Mouse (Mus musculus) subcutaneous adipose tissue, adult 2 months (tissue): ENCODE measurements around the gene Chtf18. TPM values are rescaled to one million over a fixed set of nuclear protein-coding genes. Genes with fewer than 3 reads are reported as not detected.

Experiments
- polyA plus RNA-seq: library from polyadenylated mRNA; depleted of rRNA; stranded (reverse); fragments of >200 nt; gene quantifications from 2 replicates; pipeline ENCODE4 v1.2.3, GENCODE M21; 2012; ENCODE audit warnings: low replicate concordance; rRNA removed

The Chtf18 gene
- 3.0 and 8.4 TPM in 2 replicates for polyA plus RNA-seq

GRCm38 (mm10) chr17:25727265-25728008, at the start of gene Chtf18, which contains the start of gene Rpusd1:
Chtf18 (minus strand) TSS chr17:25727419.
Rpusd1 (plus strand) TSS chr17:25727670.

GRCm38 (mm10) chr17:25773549-25774120, 46.4 kb upstream of the Chtf18 start, which contains the start of gene Narfl:
Narfl (plus strand) TSS chr17:25773776.

GRCm38 (mm10) chr17:25754241-25754640, 27.0 kb upstream of the Chtf18 start, which contains the start of gene Msln:
Msln (minus strand) TSS chr17:25754378.

GRCm38 (mm10) chr17:25735745-25736144, 8.5 kb upstream of the Chtf18 start, which contains the start of gene Mslnl:
Mslnl (plus strand) TSS chr17:25736042.

GRCm38 (mm10) chr17:25716711-25717637, 10.2 kb downstream of the Chtf18 start, which contains the start of gene Gng13:
Gng13 (plus strand) TSS chr17:25717171.

Other genes with a start within 250 kb of the Chtf18 start
- gene Sstr5, start 230.1 kb downstream of the Chtf18 start, polyA plus RNA-seq = not detected in 2 replicates
- gene Sox8, start 156.7 kb downstream of the Chtf18 start, polyA plus RNA-seq = 0.64 and 1.4 TPM in 2 replicates
- 29.3 and 35.8 TPM in 2 replicates for gene Lmf1, start 148.3 kb downstream of the Chtf18 start, polyA plus RNA-seq
- gene Gng13, start 10.2 kb downstream of the Chtf18 start, polyA plus RNA-seq = not detected in 2 replicates
- gene Rpusd1, start 251 bp upstream of the Chtf18 start, polyA plus RNA-seq = 33.3 and 43.5 TPM in 2 replicates
- gene Mslnl, start 8.6 kb upstream of the Chtf18 start, polyA plus RNA-seq = 0.26 and 0.95 TPM in 2 replicates
- 18.0 and 39.1 TPM in 2 replicates for gene Msln, start 27.0 kb upstream of the Chtf18 start, polyA plus RNA-seq
- 30.7 and 33.1 TPM in 2 replicates for gene Narfl, start 46.4 kb upstream of the Chtf18 start, polyA plus RNA-seq
- 33.7 and 63.5 TPM in 2 replicates for gene Haghl, start 58.3 kb upstream of the Chtf18 start, polyA plus RNA-seq
- 0.13 TPM in 1 of 2 replicates, not detected in the other for gene Ccdc78, start 59.2 kb upstream of the Chtf18 start, polyA plus RNA-seq
- gene Fam173a, start 65.5 kb upstream of the Chtf18 start, polyA plus RNA-seq = 100 and 103 TPM in 2 replicates
- not detected in 2 replicates for gene AC134908.4, start 68.2 kb upstream of the Chtf18 start, polyA plus RNA-seq
- gene Metrn, start 69.7 kb upstream of the Chtf18 start, polyA plus RNA-seq = 31.8 and 52.1 TPM in 2 replicates
- gene Fbxl16, start 81.7 kb upstream of the Chtf18 start, polyA plus RNA-seq = 1.3 and 10.1 TPM in 2 replicates
- gene Wdr24, start 96.2 kb upstream of the Chtf18 start, polyA plus RNA-seq = 29.1 and 47.7 TPM in 2 replicates
- 107 and 138 TPM in 2 replicates for gene Jmjd8, start 101.4 kb upstream of the Chtf18 start, polyA plus RNA-seq
- gene Stub1, start 106.0 kb upstream of the Chtf18 start, polyA plus RNA-seq = 147 and 198 TPM in 2 replicates
- gene Rhbdl1, start 109.9 kb upstream of the Chtf18 start, polyA plus RNA-seq = 63.1 and 173 TPM in 2 replicates
- gene Gm20683, start 114.3 kb upstream of the Chtf18 start, polyA plus RNA-seq = 51.2 and 72.8 TPM in 2 replicates
- gene Rhot2, start 117.4 kb upstream of the Chtf18 start, polyA plus RNA-seq = 48.9 and 77.3 TPM in 2 replicates
- gene Wdr90, start 134.1 kb upstream of the Chtf18 start, polyA plus RNA-seq = 16.4 and 55.2 TPM in 2 replicates
- gene Mcrip2, start 141.3 kb upstream of the Chtf18 start, polyA plus RNA-seq = 84.2 and 113 TPM in 2 replicates
- gene Mettl26, start 147.7 kb upstream of the Chtf18 start, polyA plus RNA-seq = 47.8 and 80.7 TPM in 2 replicates
- 0.54 and 1.1 TPM in 2 replicates for gene Wfikkn1, start 153.4 kb upstream of the Chtf18 start, polyA plus RNA-seq
- 35.2 and 54.0 TPM in 2 replicates for gene Rab40c, start 192.3 kb upstream of the Chtf18 start, polyA plus RNA-seq
- gene Pigq, start 217.5 kb upstream of the Chtf18 start, polyA plus RNA-seq = 166 and 173 TPM in 2 replicates
- gene Nhlrc4, start 217.5 kb upstream of the Chtf18 start, polyA plus RNA-seq = 1.0 TPM in 1 of 2 replicates, not detected in the other
- gene A930017K11Rik, start 225.1 kb upstream of the Chtf18 start, polyA plus RNA-seq = 0.12 TPM in 1 of 2 replicates, not detected in the other